Mouse (Mus musculus) bone marrow, adult 2 months (tissue): ENCODE data around the gene Map4k4.

Experiments used
- CTCF ChIP-seq: fragments of 200-500 bp; IDR thresholded peaks from 2 replicates; pipeline ENCODE4 v1.5.1; 2011; ENCODE audit warnings: low read length, control low read depth; ENCODE audit not compliant: control insufficient read depth, insufficient read depth
- POLR2A ChIP-seq: fragments of 200-500 bp; IDR thresholded peaks from 2 replicates; pipeline ENCODE4 v1.6.1; 2011; ENCODE audit warnings: low read depth, mild to moderate bottlenecking, control low read depth, low read length, borderline replicate concordance; ENCODE audit not compliant: control insufficient read depth

GRCm38 (mm10) chr1:39895097-39895496 is 5.6 kb upstream of the Map4k4 start:
- no peak for TF ChIP-seq CTCF
- no peak for TF ChIP-seq POLR2A
